Mouse (Mus musculus) lung, postnatal 36 days (tissue): Measurements from ENCODE around the gene 4931422A03Rik.
A peak's percentile ranks its signal among the peaks of the same experiment; 100 is the strongest.
"Not testable (repeated sequence)": the region's sequence is repeated elsewhere in the genome, so short reads cannot be mapped to it uniquely, and the experiment has no call there.

Experiments
- DNase-seq: peaks from one replicate; pipeline ENCODE4 v3.0.0; 2022; ENCODE audit warnings: mixed read lengths

The 4931422A03Rik gene

GRCm38 (mm10) chr2:104028139-104028723 is at the start of gene 4931422A03Rik:
TSS of gene 4931422A03Rik (minus strand) at chr2:104028361.
- DNase-seq = peak; percentile 15

- DNase-seq = peak; percentile 73
These were observed 41.6 kb upstream of the 4931422A03Rik start, which contains the start of gene Cd59b for GRCm38 (mm10) chr2:104069704-104070185. TSS of gene Cd59b (plus strand) at chr2:104069849.

- DNase-seq = not testable (repeated sequence)
These were observed 40.3 kb upstream of the 4931422A03Rik start, which contains the start of gene Gm10799 for GRCm38 (mm10) chr2:104068450-104068849. TSS of gene Gm10799 (minus strand) at chr2:104068550.

GRCm38 (mm10) chr2:104065526-104065925 is 37.4 kb upstream of the 4931422A03Rik start, which contains the start of gene Gm10912:
TSS of gene Gm10912 (plus strand) at chr2:104065826.
- not testable (repeated sequence) for DNase-seq

- no peak for DNase-seq
These were observed 36.0 kb upstream of the 4931422A03Rik start for GRCm38 (mm10) chr2:104064152-104064551.

- DNase-seq = no peak
These were observed 34.5 kb upstream of the 4931422A03Rik start for GRCm38 (mm10) chr2:104062665-104063064.

GRCm38 (mm10) chr2:104060996-104061395 is 32.8 kb upstream of the 4931422A03Rik start:
- DNase-seq = no peak

GRCm38 (mm10) chr2:104059786-104060185 is 31.6 kb upstream of the 4931422A03Rik start:
- DNase-seq = no peak

- no peak for DNase-seq
These were observed 30.8 kb upstream of the 4931422A03Rik start for GRCm38 (mm10) chr2:104058954-104059353.

GRCm38 (mm10) chr2:104058381-104058780 is 30.2 kb upstream of the 4931422A03Rik start:
- DNase-seq = no peak

- DNase-seq = peak; percentile 26
These were observed 16.4 kb upstream of the 4931422A03Rik start for GRCm38 (mm10) chr2:104044479-104045080.

- peak; percentile 46 for DNase-seq
These were observed 15.7 kb upstream of the 4931422A03Rik start for GRCm38 (mm10) chr2:104043624-104044478.

- DNase-seq = no peak
These were observed 14.6 kb upstream of the 4931422A03Rik start for GRCm38 (mm10) chr2:104042766-104043165.

- DNase-seq = peak; percentile 26
These were observed 13.5 kb upstream of the 4931422A03Rik start for GRCm38 (mm10) chr2:104041632-104042031.

GRCm38 (mm10) chr2:104038236-104038635 is 10.1 kb upstream of the 4931422A03Rik start:
- DNase-seq = no peak

- DNase-seq = no peak
These were observed 8.2 kb upstream of the 4931422A03Rik start for GRCm38 (mm10) chr2:104036316-104036715.

- no peak for DNase-seq
These were observed 7.4 kb upstream of the 4931422A03Rik start for GRCm38 (mm10) chr2:104035595-104035994.

- DNase-seq = peak; percentile 80
These were observed 6.8 kb upstream of the 4931422A03Rik start for GRCm38 (mm10) chr2:104034832-104035472.

GRCm38 (mm10) chr2:104032056-104032455 is 3.9 kb upstream of the 4931422A03Rik start:
- DNase-seq = peak; percentile 32

GRCm38 (mm10) chr2:104030381-104030780 is 2.2 kb upstream of the 4931422A03Rik start:
- DNase-seq = no peak

GRCm38 (mm10) chr2:104029074-104029473 is 913 bp upstream of the 4931422A03Rik start:
- no peak for DNase-seq

GRCm38 (mm10) chr2:104027458-104028138 is 563 bp downstream of the 4931422A03Rik start, which contains the start of gene Fbxo3:
TSS of gene Fbxo3 (plus strand) at chr2:104027721.
- DNase-seq = peak; percentile 93
